Mouse (Mus musculus): ENCODE measurements around the gene Maml1. TPM values are rescaled to one million over a fixed set of nuclear protein-coding genes. Genes with fewer than 3 reads are reported as not detected.

The Maml1 gene
- total RNA-seq, 2 experiments from 2014 or later, result 7.2 to 15.2 TPM

DNA sequence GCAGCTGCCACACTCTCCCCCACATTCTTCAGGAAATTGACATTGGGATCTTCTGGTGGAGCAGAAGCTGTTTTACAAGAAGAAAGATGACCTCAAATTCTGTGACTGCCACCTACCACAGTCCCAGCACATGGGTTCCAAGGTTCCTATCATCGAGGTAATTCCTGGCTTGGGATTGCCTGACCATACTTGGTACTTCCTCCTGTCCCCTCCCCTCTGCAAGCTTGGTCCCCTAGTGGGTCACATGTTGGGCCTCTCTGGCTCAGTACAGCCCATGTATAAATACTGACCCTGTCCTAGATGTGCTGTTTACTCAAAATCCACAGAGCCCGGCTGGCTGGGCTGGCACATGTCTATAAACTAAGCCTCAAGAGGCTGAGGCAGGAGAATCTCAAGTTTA is 86.1 kb downstream of the Maml1 start:
- no peak for ATAC-seq (replicated peaks; ENCODE audit: low FRiP score, poor library complexity, severe bottlenecking)

Other genes starting within 250 kb of the Maml1 start
- gene Tbc1d9b, start 160.9 kb downstream of the Maml1 start, total RNA-seq (2015; ENCODE audit: low replicate concordance), result 6.1 and 12.5 TPM in 2 replicates
- 15.9 and 30.5 TPM in 2 replicates for gene Tbc1d9b, start 160.9 kb downstream of the Maml1 start, total RNA-seq (2017; ENCODE audit: low replicate concordance)
- 6.7 and 9.8 TPM in 2 replicates for gene Mrnip, start 117.9 kb downstream of the Maml1 start, total RNA-seq (2015; ENCODE audit: low replicate concordance)
- 2.8 and 4.0 TPM in 2 replicates for gene Mrnip, start 117.9 kb downstream of the Maml1 start, total RNA-seq (2017; ENCODE audit: low replicate concordance)
- gene Sqstm1, start 81.5 kb downstream of the Maml1 start, total RNA-seq (2015; ENCODE audit: low replicate concordance), result 101 and 109 TPM in 2 replicates
- 596 and 621 TPM in 2 replicates for gene Sqstm1, start 81.5 kb downstream of the Maml1 start, total RNA-seq (2017; ENCODE audit: low replicate concordance)
- 7.1 and 7.7 TPM in 2 replicates for gene Mgat4b, start 81.4 kb downstream of the Maml1 start, total RNA-seq (2015; ENCODE audit: low replicate concordance)
- gene Mgat4b, start 81.4 kb downstream of the Maml1 start, total RNA-seq (2017; ENCODE audit: low replicate concordance), result 5.1 and 10.0 TPM in 2 replicates
- gene Ltc4s, start 53.7 kb downstream of the Maml1 start, total RNA-seq (2015; ENCODE audit: low replicate concordance), result not detected in 2 replicates
- 2.2 TPM in 1 of 2 replicates, not detected in the other for gene Ltc4s, start 53.7 kb downstream of the Maml1 start, total RNA-seq (2017; ENCODE audit: low replicate concordance)
- 98.6 and 101 TPM in 2 replicates for gene Canx, start 33.4 kb upstream of the Maml1 start, total RNA-seq (2015; ENCODE audit: low replicate concordance)
- 226 and 340 TPM in 2 replicates for gene Canx, start 33.4 kb upstream of the Maml1 start, total RNA-seq (2017; ENCODE audit: low replicate concordance)
- not detected in 2 replicates for gene Cby3, start 62.2 kb upstream of the Maml1 start, total RNA-seq (2015; ENCODE audit: low replicate concordance)
- gene Cby3, start 62.2 kb upstream of the Maml1 start, total RNA-seq (2017; ENCODE audit: low replicate concordance), result not detected in 2 replicates
- gene Hnrnph1, start 84.7 kb upstream of the Maml1 start, total RNA-seq (2015; ENCODE audit: low replicate concordance), result 162 and 237 TPM in 2 replicates
- gene Hnrnph1, start 84.7 kb upstream of the Maml1 start, total RNA-seq (2017; ENCODE audit: low replicate concordance), result 155 and 222 TPM in 2 replicates
- gene Rufy1, start 138.8 kb upstream of the Maml1 start, total RNA-seq (2015; ENCODE audit: low replicate concordance), result 7.3 and 8.6 TPM in 2 replicates
- gene Rufy1, start 138.8 kb upstream of the Maml1 start, total RNA-seq (2017; ENCODE audit: low replicate concordance), result 7.6 and 7.7 TPM in 2 replicates